Mouse (Mus musculus) cortical plate, adult 2 months (tissue): ENCODE results near the gene Kri1. TPM values are rescaled to one million over a fixed set of nuclear protein-coding genes. Genes with fewer than 3 reads are reported as not detected.
A peak's percentile ranks its signal among the peaks of the same experiment; 100 is the strongest.

ENCODE experiments used
- H3K27ac ChIP-seq: fragments of 200-500 bp; 2 replicates; pipeline ENCODE4 v1.5.1; 2012; ENCODE audit warnings: low read length, control low read depth, inconsistent platforms; ENCODE audit not compliant: insufficient read depth
- H3K4me1 ChIP-seq: fragments of 200-500 bp; 2 replicates; pipeline ENCODE4 v1.6.1; 2011; ENCODE audit warnings: low read length; ENCODE audit not compliant: control insufficient read depth, insufficient read depth
- H3K4me3 ChIP-seq: fragments of 200-500 bp; 2 replicates; pipeline ENCODE4 v1.5.1; 2011; ENCODE audit warnings: mild to moderate bottlenecking, low read length, control low read depth; ENCODE audit not compliant: insufficient read depth
- CTCF ChIP-seq: fragments of 200-500 bp; IDR thresholded peaks from 2 replicates; pipeline ENCODE4 v1.5.1; 2011; ENCODE audit warnings: mild to moderate bottlenecking, control low read depth, low read length; ENCODE audit not compliant: insufficient read depth; ENCODE audit errors: extremely low read depth
- POLR2A ChIP-seq: fragments of 200-500 bp; IDR thresholded peaks from 2 replicates; pipeline ENCODE4 v1.6.1; 2011; ENCODE audit warnings: mild to moderate bottlenecking, low read length, control low read depth; ENCODE audit not compliant: insufficient read depth; ENCODE audit errors: extremely low read depth
- polyA plus RNA-seq: library from polyadenylated mRNA; depleted of rRNA; stranded (reverse); fragments of >200 nt; gene quantifications from 2 replicates; pipeline ENCODE4 v1.2.3, GENCODE M21; 2012

The Kri1 gene
- polyA plus RNA-seq, 1 experiment, result 42.6 TPM

- H3K4me1 ChIP-seq, result peaks cover 4% of the 10 kb centered on the region
- TF ChIP-seq CTCF (peak; percentile 15; the same call in 1 of the 2 replicates), POLR2A (no peak)
Measured at GRCm38 (mm10) chr9:21237368-21238003, 50.3 kb downstream of the Kri1 start.

GRCm38 (mm10) chr9:21236991-21237367, 50.8 kb downstream of the Kri1 start:
- Histone ChIP-seq H3K27ac (no peak overlapping the region), H3K4me3 (peak overlapping the region; percentile 92; the same call in 1 of the 2 replicates), H3K4me1 (peaks cover 4% of the 10 kb centered on the region)
- TF ChIP-seq POLR2A (no peak), CTCF (no peak)

More at GRCm38 (mm10) chr9:21237368-21238003, 50.3 kb downstream of the Kri1 start:
- Histone ChIP-seq H3K27ac (peak overlapping the region; percentile 98; the same call in 1 of the 2 replicates), H3K4me3 (peak overlapping the region; percentile 92)

- Histone ChIP-seq H3K4me3 (no peak overlapping the region), H3K27ac (no peak overlapping the region), H3K4me1 (peaks cover 4% of the 10 kb centered on the region)
- no peak for TF ChIP-seq POLR2A
Measured at GRCm38 (mm10) chr9:21235341-21235740, 52.4 kb downstream of the Kri1 start.

- Histone ChIP-seq H3K4me1 (peaks cover 4% of the 10 kb centered on the region), H3K27ac (no peak overlapping the region), H3K4me3 (no peak overlapping the region)
- TF ChIP-seq POLR2A, result no peak
- no peak for TF ChIP-seq CTCF
Measured at GRCm38 (mm10) chr9:21233805-21234204, 54.0 kb downstream of the Kri1 start.

GRCm38 (mm10) chr9:21233366-21233765, 54.4 kb downstream of the Kri1 start:
- Histone ChIP-seq H3K4me1 (peaks cover 4% of the 10 kb centered on the region), H3K27ac (no peak overlapping the region), H3K4me3 (no peak overlapping the region)
- TF ChIP-seq CTCF (no peak), POLR2A (no peak)

GRCm38 (mm10) chr9:21232867-21233266, 54.9 kb downstream of the Kri1 start:
- Histone ChIP-seq H3K4me3 (no peak overlapping the region), H3K27ac (no peak overlapping the region), H3K4me1 (peaks cover 3% of the 10 kb centered on the region; the same call in 1 of the 2 replicates)
- no peak for TF ChIP-seq CTCF
- TF ChIP-seq POLR2A, result no peak

GRCm38 (mm10) chr9:21231551-21231950, 56.2 kb downstream of the Kri1 start:
- Histone ChIP-seq H3K4me1 (peaks cover 2% of the 10 kb centered on the region; the same call in 1 of the 2 replicates), H3K27ac (no peak overlapping the region), H3K4me3 (no peak overlapping the region)
- TF ChIP-seq CTCF (no peak), POLR2A (no peak)

GRCm38 (mm10) chr9:21227342-21227741, 60.4 kb downstream of the Kri1 start:
- no peak for TF ChIP-seq CTCF
- TF ChIP-seq POLR2A, result 0 out of 2 replicates have a peak, but pooled peaks have one; percentile 20
- H3K4me3 ChIP-seq, result peak overlapping the region; percentile 22; the same call in 1 of the 2 replicates
- H3K4me1 ChIP-seq, result peaks cover 2% of the 10 kb centered on the region; the same call in 1 of the 2 replicates
- H3K27ac ChIP-seq, result no peak overlapping the region

- no peak for TF ChIP-seq POLR2A
- no peak for TF ChIP-seq CTCF
- Histone ChIP-seq H3K4me3 (peak overlapping the region; percentile 19), H3K27ac (no peak overlapping the region), H3K4me1 (peaks cover 5% of the 10 kb centered on the region)
Measured at GRCm38 (mm10) chr9:21225415-21225758, 62.4 kb downstream of the Kri1 start.
